Mouse (Mus musculus) limb, embryonic 14.5 days (tissue): ENCODE results near the gene Fam207a. TPM values are rescaled to one million over a fixed set of nuclear protein-coding genes. Genes with fewer than 3 reads are reported as not detected.
A peak's percentile ranks its signal among the peaks of the same experiment; 100 is the strongest.

ENCODE experiments used
- ATAC-seq: fragments of 200-750 bp; cut with Nextera tagmentation; 2 replicates; pipeline ENCODE4 v1.8.0; 2017; ENCODE audit warnings: low read depth, moderate number of reproducible peaks, moderate TSS enrichment; ENCODE audit not compliant: low FRiP score
- DNase-seq: peaks from one replicate; pipeline ENCODE4 v3.0.0-alpha.2; 2015; ENCODE audit warnings: low spot score
- H3K27ac ChIP-seq: fragments of 300-500 bp; sonication (generic); replicated peaks from 2 replicates; pipeline ENCODE4 v1.5.1; 2014; ENCODE audit warnings: low read depth, mild to moderate bottlenecking, low read length, moderate library complexity, mixed read lengths
- H3K27me3 ChIP-seq: fragments of 300-500 bp; sonication (generic); 2 replicates; pipeline ENCODE4 v1.6.1; 2014; ENCODE audit warnings: low read length, mixed read lengths; ENCODE audit not compliant: control insufficient read depth, insufficient read depth
- H3K36me3 ChIP-seq: fragments of 300-500 bp; sonication (generic); 2 replicates; pipeline ENCODE4 v1.6.1; 2014; ENCODE audit warnings: mild to moderate bottlenecking, low read length, moderate library complexity, mixed read lengths; ENCODE audit not compliant: control insufficient read depth, insufficient read depth
- H3K4me1 ChIP-seq: fragments of 300-500 bp; sonication (generic); 2 replicates; pipeline ENCODE4 v1.6.1; 2014; ENCODE audit warnings: antibody characterized with exemption, low read length, mixed read lengths; ENCODE audit not compliant: control insufficient read depth, insufficient read depth
- H3K4me2 ChIP-seq: fragments of 300-500 bp; sonication (generic); replicated peaks from 2 replicates; pipeline ENCODE4 v1.6.1; 2014; ENCODE audit warnings: low read depth, mild to moderate bottlenecking, low read length, moderate library complexity; ENCODE audit not compliant: severe bottlenecking
- H3K4me3 ChIP-seq: fragments of 300-500 bp; sonication (generic); replicated peaks from 2 replicates; pipeline ENCODE4 v1.5.1; 2014; ENCODE audit warnings: low read length
- H3K9ac ChIP-seq: fragments of 300-500 bp; sonication (generic); 2 replicates; pipeline ENCODE4 v1.6.1; 2014; ENCODE audit warnings: mild to moderate bottlenecking, low read depth, low read length, moderate library complexity; ENCODE audit not compliant: severe bottlenecking
- H3K9me3 ChIP-seq: fragments of 300-500 bp; sonication (generic); 2 replicates; pipeline ENCODE4 v1.6.1; 2016; ENCODE audit warnings: low read length; ENCODE audit not compliant: control insufficient read depth
- POLR2A ChIP-seq: fragments of 200-500 bp; IDR thresholded peaks from 2 replicates; pipeline ENCODE4 v1.8.0; 2012; ENCODE audit warnings: inconsistent platforms, mild to moderate bottlenecking, moderate library complexity, borderline replicate concordance; ENCODE audit not compliant: insufficient read depth, insufficient read length; ENCODE audit errors: extremely low read depth
- WGBS: fragments of 180-500 bp; shearing (Covaris S2); extraction: QIAGEN DNeasy Blood & Tissue Kit; methylation state at CpG from one replicate; pipeline ENCODE4 v1.1.7; 2014; 5-methylcytosine and 5-hydroxymethylcytosine counted together
- polyA plus RNA-seq, 2 experiments: library from polyadenylated mRNA; depleted of rRNA in 1 of 2; stranded (reverse) in 1 of 2; unstranded in 1 of 2; fragments of >200 nt; fragmentation: Nextera tagmentation in 1 of 2; extraction: Ambion mirVana in 1 of 2; gene quantifications; 2 replicates each; pipeline versions ENCODE4 v1.2.1 to v1.2.3; 2012 to 2014

Fam207a gene
- polyA plus RNA-seq, 2 experiments = 38.6 to 41.7 TPM

GRCm38 (mm10) chr10:77464181-77464936, 51.2 kb downstream of the Fam207a start:
- Histone ChIP-seq H3K4me1 (no peaks in the 10 kb centered on the region; the same call in 1 of the 2 replicates), H3K4me2 (no peak overlapping the region), H3K36me3 (no peaks in the 10 kb centered on the region), H3K27ac (no peak overlapping the region), H3K9ac (no peak overlapping the region), H3K27me3 (no peaks in the 10 kb centered on the region), H3K4me3 (no peak overlapping the region), H3K9me3 (no peaks in the 10 kb centered on the region)
- DNase-seq (no peak), ATAC-seq (no peak)
- 60% methylated on average over 10 of the region's 10 CpGs for WGBS
- TF ChIP-seq POLR2A = no peak

DNA sequence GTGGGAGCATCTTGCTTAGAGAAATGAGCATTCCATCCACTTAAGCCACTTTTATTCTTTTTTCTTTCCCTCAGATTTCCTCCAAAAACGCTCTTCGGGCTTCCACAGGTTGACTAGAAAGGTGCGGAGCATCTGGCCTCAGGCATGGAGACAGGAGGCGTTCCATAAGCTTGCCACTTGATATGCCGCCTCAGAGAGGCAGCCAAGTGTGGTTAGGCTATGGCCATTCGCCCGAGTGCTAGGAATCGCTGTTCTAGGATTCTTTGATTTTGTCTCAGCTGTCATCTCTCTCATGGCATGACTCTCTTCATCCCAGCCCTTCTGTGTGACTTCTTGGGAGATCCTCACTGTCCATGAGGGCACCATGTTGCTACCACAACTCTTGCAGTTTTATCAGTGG, 54.4 kb downstream of the Fam207a start:
- TF ChIP-seq POLR2A = no peak
- Histone ChIP-seq H3K27me3 (no peaks in the 10 kb centered on the region), H3K4me3 (no peak overlapping the region), H3K4me2 (no peak overlapping the region), H3K9ac (no peak overlapping the region), H3K36me3 (no peaks in the 10 kb centered on the region), H3K9me3 (no peaks in the 10 kb centered on the region), H3K4me1 (no peaks in the 10 kb centered on the region; the same call in 1 of the 2 replicates), H3K27ac (no peak overlapping the region)
- DNase-seq (no peak), ATAC-seq (no peak)
- 85% methylated on average over 8 of the region's 8 CpGs for WGBS

DNA sequence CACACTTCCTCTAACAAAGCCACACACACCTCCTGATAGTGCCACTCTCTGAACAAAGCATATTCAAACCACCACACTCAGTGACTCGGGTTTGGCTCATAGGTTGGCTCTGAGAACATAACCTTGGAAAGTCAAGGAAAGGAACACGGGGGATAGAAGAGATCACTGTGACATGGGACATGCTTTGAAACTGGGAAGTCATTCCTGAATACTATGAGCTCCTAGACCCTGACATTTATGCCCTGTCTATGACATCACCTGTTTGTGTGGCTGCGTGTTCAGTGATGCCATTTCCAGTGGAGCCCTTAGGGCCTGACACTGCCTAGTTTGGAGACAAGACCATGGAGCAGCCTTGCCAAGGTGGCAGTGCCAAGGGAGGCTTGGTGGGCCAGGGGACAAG, 57.9 kb downstream of the Fam207a start:
- 82% methylated on average over 3 of the region's 3 CpGs for WGBS
- TF ChIP-seq POLR2A = no peak
- ATAC-seq (no peak), DNase-seq (no peak)
- Histone ChIP-seq H3K4me3 (no peak overlapping the region), H3K27ac (no peak overlapping the region), H3K4me1 (peaks cover 4% of the 10 kb centered on the region; the same call in 1 of the 2 replicates), H3K27me3 (no peaks in the 10 kb centered on the region), H3K36me3 (no peaks in the 10 kb centered on the region), H3K4me2 (no peak overlapping the region), H3K9me3 (0 out of 2 replicates have a peak, but pooled peaks cover 4% of the 10 kb centered on the region), H3K9ac (no peak overlapping the region)

- 57% methylated on average over 7 of the region's 7 CpGs for WGBS
- DNase-seq = no peak
Observed at GRCm38 (mm10) chr10:77456507-77456906, 59.1 kb downstream of the Fam207a start.

GRCm38 (mm10) chr10:77455251-77456010, 60.2 kb downstream of the Fam207a start:
- Histone ChIP-seq H3K27ac (peak overlapping the region; percentile 43; the same call in 1 of the 2 replicates), H3K4me1 (peaks cover 4% of the 10 kb centered on the region; the same call in 1 of the 2 replicates), H3K27me3 (no peaks in the 10 kb centered on the region), H3K9ac (no peak overlapping the region), H3K4me2 (no peak overlapping the region), H3K4me3 (no peak overlapping the region), H3K36me3 (no peaks in the 10 kb centered on the region), H3K9me3 (peaks cover 8% of the 10 kb centered on the region; the same call in 1 of the 2 replicates)
- DNase-seq = no peak
- ATAC-seq = no peak
- 70% methylated on average over 14 of the region's 14 CpGs for WGBS
- TF ChIP-seq POLR2A = no peak

More at GRCm38 (mm10) chr10:77456507-77456906, 59.1 kb downstream of the Fam207a start:
- Histone ChIP-seq H3K9ac (no peak overlapping the region), H3K9me3 (peaks cover 8% of the 10 kb centered on the region; the same call in 1 of the 2 replicates), H3K4me3 (no peak overlapping the region), H3K27me3 (no peaks in the 10 kb centered on the region), H3K27ac (no peak overlapping the region), H3K36me3 (no peaks in the 10 kb centered on the region), H3K4me1 (peaks cover 4% of the 10 kb centered on the region; the same call in 1 of the 2 replicates), H3K4me2 (no peak overlapping the region)
- no peak for TF ChIP-seq POLR2A
- no peak for ATAC-seq
